Mouse (Mus musculus): ENCODE data around the gene Adcy1. TPM values are rescaled to one million over a fixed set of nuclear protein-coding genes. Genes with fewer than 3 reads are reported as not detected.
"Not testable (repeated sequence)": the region's sequence is repeated elsewhere in the genome, so short reads cannot be mapped to it uniquely, and the experiment has no call there.

Gene Adcy1
- polyA plus RNA-seq, 1 experiment from 2014 or later = 17.2 TPM

DNA sequence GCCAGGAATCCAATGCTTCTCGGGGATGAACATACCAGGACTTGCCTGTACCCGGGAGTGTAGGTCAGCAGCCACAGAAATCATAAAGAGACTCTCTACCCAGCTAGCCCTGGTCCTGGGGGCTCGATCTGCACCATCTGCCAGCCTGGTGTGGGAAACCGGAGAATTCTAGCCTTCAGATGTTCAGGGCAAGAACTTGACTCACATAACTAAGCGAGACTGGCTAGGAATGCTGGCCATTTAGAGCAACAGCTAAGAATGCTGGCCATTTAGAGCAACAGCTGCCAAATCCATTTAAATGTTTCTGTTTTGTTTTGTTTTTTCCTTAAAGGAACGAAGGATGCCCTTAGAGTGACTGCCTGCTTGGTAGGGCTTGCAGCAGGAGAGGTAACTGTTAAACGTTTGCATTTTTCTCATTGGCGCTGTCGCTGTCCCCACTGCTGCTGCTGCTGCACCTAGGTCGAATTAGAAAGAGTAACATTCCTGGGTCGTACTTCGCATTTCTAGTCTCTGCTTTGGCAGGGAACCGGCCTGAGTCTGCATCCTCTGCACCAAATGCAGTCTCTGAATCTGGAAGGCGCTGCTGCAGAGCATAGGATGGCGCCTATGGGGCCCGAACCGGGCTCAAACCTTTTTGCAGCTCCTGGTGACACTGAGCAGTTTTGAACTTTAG, 149.0 kb downstream of the Adcy1 start:
- peak overlapping the region; percentile 80 for H3K4me3 ChIP-seq (replicated peaks; ENCODE audit: low read length)
- H3K9ac ChIP-seq = peak overlapping the region; percentile 91
- no peaks in the 10 kb centered on the region for H3K9me3 ChIP-seq (ENCODE audit: control insufficient read depth, low read length)
- WGBS = 20% methylated on average over 17 of the region's 17 CpGs
- H3K27ac ChIP-seq = no peak overlapping the region
- H3K36me3 ChIP-seq (replicated peaks; ENCODE audit: control insufficient read depth, insufficient read depth) = no peaks in the 10 kb centered on the region
- ATAC-seq (ENCODE audit: low FRiP score) (no peak), DNase-seq (ENCODE audit: low spot score) (no peak)
- H3K4me1 ChIP-seq (replicated peaks; ENCODE audit: control insufficient read depth, insufficient read depth, low read length) = peaks cover 31% of the 10 kb centered on the region
- H3K27me3 ChIP-seq (ENCODE audit: control insufficient read depth, insufficient read depth, low read length) = peaks cover 34% of the 10 kb centered on the region
- H3K4me2 ChIP-seq (replicated peaks) = peak overlapping the region; percentile 94

DNA sequence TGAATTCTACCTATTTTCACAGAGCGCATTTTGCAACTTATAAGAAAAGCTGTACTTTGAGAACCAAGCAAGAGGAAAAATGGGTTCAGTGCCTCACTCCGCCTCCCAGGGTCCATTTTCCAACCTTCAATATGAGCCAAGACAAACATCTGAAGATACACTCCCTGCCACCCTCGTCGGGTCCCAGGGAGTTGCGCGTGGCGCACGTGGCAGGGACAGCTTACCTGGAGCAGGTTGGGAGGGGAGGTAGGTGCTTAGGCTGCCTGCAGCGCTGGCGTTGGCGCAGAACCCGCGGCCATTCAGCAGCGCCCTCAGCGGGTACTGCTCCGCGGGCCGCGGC, 149.8 kb downstream of the Adcy1 start:
- WGBS = 3% methylated on average over 19 of the region's 19 CpGs
- H3K4me3 ChIP-seq (replicated peaks; ENCODE audit: low read length) = peak overlapping the region; percentile 80

DNA sequence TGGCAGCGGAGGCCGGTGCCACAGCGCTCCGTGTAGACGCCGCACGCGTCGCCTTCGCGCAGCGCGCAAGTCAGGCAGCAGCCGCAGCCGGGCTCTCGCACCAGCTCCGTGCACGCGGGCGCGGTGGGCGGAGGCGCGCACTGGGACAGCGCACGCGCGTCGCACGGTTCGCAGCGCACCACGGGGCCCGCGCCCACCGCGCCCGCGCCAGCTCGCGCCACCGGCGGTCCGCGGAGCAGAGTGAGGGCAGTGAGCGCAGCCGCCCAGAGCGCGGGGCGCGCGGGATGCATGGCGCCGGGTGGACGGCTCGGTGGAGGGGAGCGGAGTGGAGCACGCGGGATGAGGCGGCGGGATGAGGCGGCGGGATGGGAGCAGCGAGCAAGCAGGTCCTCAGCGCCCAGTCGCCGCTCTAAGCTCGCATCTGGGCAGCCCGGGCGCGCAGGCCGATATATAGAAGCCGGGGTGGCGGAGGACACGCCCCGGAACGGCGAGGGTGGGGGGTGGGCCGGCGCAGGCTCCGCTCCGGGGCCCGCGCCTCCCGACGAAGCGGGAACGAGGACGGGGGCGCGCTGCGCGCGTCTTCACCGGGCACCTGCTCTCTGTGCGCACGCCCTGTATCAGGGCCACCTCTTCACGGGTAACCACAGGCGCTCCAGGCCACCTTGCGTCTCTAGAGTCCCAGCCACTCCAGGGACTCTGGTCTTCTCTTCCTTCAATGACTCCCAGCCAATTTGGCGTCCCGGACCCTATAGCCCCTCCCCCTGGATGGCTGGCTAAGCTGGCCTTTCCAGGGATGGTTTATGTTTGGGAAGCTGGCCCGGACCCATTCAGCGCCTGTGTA, 150.4 kb downstream of the Adcy1 start, which contains the start of gene Igfbp3:
TSS of gene Igfbp3 (minus strand) at position 423 of the 841 bp plus-strand sequence.
- ATAC-seq (ENCODE audit: low FRiP score) (peak; percentile 91), DNase-seq (ENCODE audit: low spot score) (peak; percentile 89)
- H3K36me3 ChIP-seq (replicated peaks; ENCODE audit: control insufficient read depth, insufficient read depth) = no peaks in the 10 kb centered on the region
- H3K9ac ChIP-seq = peak within 1 kb of the TSS; percentile 91
- H3K27me3 ChIP-seq (ENCODE audit: control insufficient read depth, insufficient read depth, low read length) = peaks cover 34% of the 10 kb centered on the region
- H3K4me3 ChIP-seq (replicated peaks; ENCODE audit: low read length) = peak within 1 kb of the TSS; percentile 80
- peak within 1 kb of the TSS; percentile 89 for H3K27ac ChIP-seq
- H3K9me3 ChIP-seq (ENCODE audit: control insufficient read depth, low read length) = no peaks in the 10 kb centered on the region
- peak within 1 kb of the TSS; percentile 94 for H3K4me2 ChIP-seq (replicated peaks)
- H3K4me1 ChIP-seq (replicated peaks; ENCODE audit: control insufficient read depth, insufficient read depth, low read length) = peaks cover 31% of the 10 kb centered on the region
- whole genome bisulfite sequencing = under 1% methylated on average over 73 of the region's 104 CpGs

More for the DNA sequence above, 149.8 kb downstream of the Adcy1 start:
- Histone ChIP-seq H3K27me3 (ENCODE audit: control insufficient read depth, insufficient read depth, low read length) (peaks cover 34% of the 10 kb centered on the region), H3K4me1 (replicated peaks; ENCODE audit: control insufficient read depth, insufficient read depth, low read length) (peaks cover 31% of the 10 kb centered on the region), H3K36me3 (replicated peaks; ENCODE audit: control insufficient read depth, insufficient read depth) (no peaks in the 10 kb centered on the region), H3K9me3 (ENCODE audit: control insufficient read depth, low read length) (no peaks in the 10 kb centered on the region), H3K4me2 (replicated peaks) (peak overlapping the region; percentile 94), H3K9ac (peak overlapping the region; percentile 91), H3K27ac (peak overlapping the region; percentile 89; the same call in 1 of the 2 replicates)
- ATAC-seq (ENCODE audit: low FRiP score) (no peak), DNase-seq (ENCODE audit: low spot score) (no peak)

DNA sequence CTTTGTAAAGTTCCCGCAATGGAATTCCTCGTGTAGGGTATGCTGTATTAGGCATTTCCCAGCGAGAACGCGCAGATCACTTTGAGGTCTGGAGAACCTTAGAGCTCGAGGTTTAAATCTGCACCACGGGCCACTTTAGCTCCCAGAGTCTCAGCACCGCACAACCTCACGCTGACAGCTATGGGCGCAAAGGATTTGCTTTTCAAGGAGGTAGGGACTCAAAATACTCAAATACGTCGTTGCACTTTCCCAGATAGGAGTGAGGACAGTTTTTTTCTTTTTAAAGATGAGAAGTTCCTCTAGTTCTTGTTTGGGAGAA, 151.0 kb downstream of the Adcy1 start:
- no peaks in the 10 kb centered on the region for H3K36me3 ChIP-seq (replicated peaks; ENCODE audit: control insufficient read depth, insufficient read depth)
- H3K27ac ChIP-seq = peak overlapping the region; percentile 89; the same call in 1 of the 2 replicates
- H3K9me3 ChIP-seq (ENCODE audit: control insufficient read depth, low read length) = no peaks in the 10 kb centered on the region
- under 1% methylated on average over 12 of the region's 12 CpGs for WGBS
- peak overlapping the region; percentile 91 for H3K9ac ChIP-seq
- no peak for ATAC-seq (ENCODE audit: low FRiP score)
- H3K27me3 ChIP-seq (ENCODE audit: control insufficient read depth, insufficient read depth, low read length) = peaks cover 34% of the 10 kb centered on the region
- H3K4me2 ChIP-seq (replicated peaks) = peak overlapping the region; percentile 94
- no peak for DNase-seq (ENCODE audit: low spot score)
- peak overlapping the region; percentile 80 for H3K4me3 ChIP-seq (replicated peaks; ENCODE audit: low read length)
- peaks cover 31% of the 10 kb centered on the region for H3K4me1 ChIP-seq (replicated peaks; ENCODE audit: control insufficient read depth, insufficient read depth, low read length)

DNA sequence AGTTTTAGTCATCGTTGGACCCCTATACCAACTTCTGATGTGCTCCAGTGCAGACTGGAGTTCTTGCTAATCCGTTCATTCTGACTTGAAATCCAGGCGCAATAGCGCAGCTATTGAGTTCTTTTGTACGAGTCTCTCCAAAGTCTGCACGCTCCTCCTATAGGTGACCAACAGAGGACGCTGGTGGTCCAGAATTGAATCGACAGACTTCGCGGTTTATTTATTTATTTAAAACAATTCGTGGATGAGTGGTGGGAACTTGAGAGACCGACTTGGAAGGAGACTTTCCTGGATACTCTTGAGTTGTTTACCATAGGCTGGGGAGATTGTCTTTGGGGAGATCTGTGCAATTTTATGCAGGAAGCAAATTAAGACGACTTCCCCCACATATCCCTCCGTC, 151.5 kb downstream of the Adcy1 start:
- Histone ChIP-seq H3K27me3 (ENCODE audit: control insufficient read depth, insufficient read depth, low read length) (peaks cover 34% of the 10 kb centered on the region), H3K9ac (no peak overlapping the region), H3K27ac (no peak overlapping the region), H3K4me1 (replicated peaks; ENCODE audit: control insufficient read depth, insufficient read depth, low read length) (peaks cover 31% of the 10 kb centered on the region), H3K36me3 (replicated peaks; ENCODE audit: control insufficient read depth, insufficient read depth) (no peaks in the 10 kb centered on the region), H3K4me3 (replicated peaks; ENCODE audit: low read length) (peak overlapping the region; percentile 80; the same call in 1 of the 2 replicates), H3K4me2 (replicated peaks) (peak overlapping the region; percentile 94), H3K9me3 (ENCODE audit: control insufficient read depth, low read length) (no peaks in the 10 kb centered on the region)
- peak; percentile 4; the same call in 1 of the 2 replicates for ATAC-seq (ENCODE audit: low FRiP score)
- 8% methylated on average over 14 of the region's 14 CpGs for WGBS
- peak; percentile 88 for DNase-seq (ENCODE audit: low spot score)

DNA sequence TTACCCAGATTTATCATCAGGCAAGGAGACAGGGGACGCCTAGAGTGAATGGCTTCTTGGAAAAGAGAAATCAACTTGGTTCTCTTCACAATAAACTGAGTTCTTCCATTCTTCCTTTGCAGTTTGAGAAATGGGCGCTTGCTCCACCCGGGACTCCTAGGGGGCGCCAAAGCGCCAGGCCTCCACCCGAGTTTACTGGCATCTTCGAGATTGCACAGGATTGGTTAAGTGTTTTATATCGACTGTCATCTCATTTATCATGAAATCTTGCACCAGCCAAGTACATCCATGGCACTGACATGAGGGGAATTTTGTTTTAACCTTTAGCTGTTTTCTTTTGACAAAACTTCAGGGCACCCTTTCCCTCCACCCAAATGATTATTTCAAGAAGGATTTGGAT, 152.4 kb downstream of the Adcy1 start:
- no peaks in the 10 kb centered on the region for H3K36me3 ChIP-seq (replicated peaks; ENCODE audit: control insufficient read depth, insufficient read depth)
- H3K4me3 ChIP-seq (replicated peaks; ENCODE audit: low read length) = no peak overlapping the region
- H3K4me1 ChIP-seq (replicated peaks; ENCODE audit: control insufficient read depth, insufficient read depth, low read length) = peaks cover 27% of the 10 kb centered on the region
- ATAC-seq (ENCODE audit: low FRiP score) (no peak), DNase-seq (ENCODE audit: low spot score) (peak; percentile 78)
- no peak overlapping the region for H3K4me2 ChIP-seq (replicated peaks)
- H3K27ac ChIP-seq = no peak overlapping the region
- H3K9me3 ChIP-seq (ENCODE audit: control insufficient read depth, low read length) = no peaks in the 10 kb centered on the region
- H3K27me3 ChIP-seq (ENCODE audit: control insufficient read depth, insufficient read depth, low read length) = peaks cover 32% of the 10 kb centered on the region
- no peak overlapping the region for H3K9ac ChIP-seq
- 10% methylated on average over 8 of the region's 8 CpGs for WGBS

DNA sequence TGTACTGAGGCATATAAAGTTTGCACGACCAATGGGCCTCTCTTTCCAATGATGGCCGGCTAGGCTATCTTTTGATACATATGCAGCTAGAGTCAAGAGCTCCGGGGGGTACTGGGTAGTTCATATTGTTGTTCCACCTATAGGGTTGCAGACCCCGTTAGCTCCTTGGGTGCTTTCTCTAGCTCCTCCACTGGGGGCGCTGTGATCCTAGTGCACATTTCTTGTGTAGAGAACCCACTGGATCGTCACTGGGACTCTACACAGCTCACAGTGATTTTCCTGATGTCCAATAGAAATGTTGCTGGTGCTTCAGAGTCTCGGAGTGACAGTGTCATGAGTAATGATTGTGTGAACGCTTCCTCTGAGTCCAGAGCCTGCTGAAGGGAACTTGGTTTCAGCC, 158.5 kb downstream of the Adcy1 start:
- H3K4me1 ChIP-seq (replicated peaks; ENCODE audit: control insufficient read depth, insufficient read depth, low read length); H3K27me3 ChIP-seq (ENCODE audit: control insufficient read depth, insufficient read depth, low read length); H3K4me3 ChIP-seq (replicated peaks; ENCODE audit: low read length); H3K9me3 ChIP-seq (ENCODE audit: control insufficient read depth, low read length); ATAC-seq (ENCODE audit: low FRiP score); DNase-seq (ENCODE audit: low spot score); H3K27ac ChIP-seq; H3K36me3 ChIP-seq (replicated peaks; ENCODE audit: control insufficient read depth, insufficient read depth); H3K4me2 ChIP-seq (replicated peaks); H3K9ac ChIP-seq: not testable (repeated sequence)
- WGBS = 79% methylated on average over 8 of the region's 8 CpGs

DNA sequence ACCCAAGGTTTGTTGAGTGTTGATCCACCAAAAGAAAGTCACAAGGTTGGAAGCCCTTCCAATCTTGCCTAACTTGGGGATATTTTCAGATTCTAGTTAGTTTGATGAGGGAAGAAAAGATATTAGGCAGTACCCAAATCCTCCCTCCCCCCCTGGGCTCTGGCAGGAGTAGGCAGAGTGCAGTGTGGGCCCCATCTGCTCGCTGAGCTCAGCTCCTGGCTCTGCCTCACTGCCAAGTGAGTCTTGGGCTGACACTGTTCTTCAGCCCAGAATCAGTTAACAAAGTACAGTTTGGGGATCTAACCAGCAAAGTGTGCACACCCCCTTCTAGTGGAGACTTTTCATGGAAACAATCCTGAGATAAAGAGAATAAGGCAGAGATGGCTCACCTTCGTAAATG, 162.9 kb downstream of the Adcy1 start:
- Histone ChIP-seq H3K4me3 (replicated peaks; ENCODE audit: low read length) (no peak overlapping the region), H3K27me3 (ENCODE audit: control insufficient read depth, insufficient read depth, low read length) (no peaks in the 10 kb centered on the region), H3K36me3 (replicated peaks; ENCODE audit: control insufficient read depth, insufficient read depth) (no peaks in the 10 kb centered on the region), H3K27ac (no peak overlapping the region), H3K4me2 (replicated peaks) (no peak overlapping the region), H3K9me3 (ENCODE audit: control insufficient read depth, low read length) (no peaks in the 10 kb centered on the region), H3K4me1 (replicated peaks; ENCODE audit: control insufficient read depth, insufficient read depth, low read length) (no peaks in the 10 kb centered on the region), H3K9ac (no peak overlapping the region)
- 74% methylated on average over 2 of the region's 2 CpGs for WGBS
- ATAC-seq (ENCODE audit: low FRiP score) (no peak), DNase-seq (ENCODE audit: low spot score) (no peak)

DNA sequence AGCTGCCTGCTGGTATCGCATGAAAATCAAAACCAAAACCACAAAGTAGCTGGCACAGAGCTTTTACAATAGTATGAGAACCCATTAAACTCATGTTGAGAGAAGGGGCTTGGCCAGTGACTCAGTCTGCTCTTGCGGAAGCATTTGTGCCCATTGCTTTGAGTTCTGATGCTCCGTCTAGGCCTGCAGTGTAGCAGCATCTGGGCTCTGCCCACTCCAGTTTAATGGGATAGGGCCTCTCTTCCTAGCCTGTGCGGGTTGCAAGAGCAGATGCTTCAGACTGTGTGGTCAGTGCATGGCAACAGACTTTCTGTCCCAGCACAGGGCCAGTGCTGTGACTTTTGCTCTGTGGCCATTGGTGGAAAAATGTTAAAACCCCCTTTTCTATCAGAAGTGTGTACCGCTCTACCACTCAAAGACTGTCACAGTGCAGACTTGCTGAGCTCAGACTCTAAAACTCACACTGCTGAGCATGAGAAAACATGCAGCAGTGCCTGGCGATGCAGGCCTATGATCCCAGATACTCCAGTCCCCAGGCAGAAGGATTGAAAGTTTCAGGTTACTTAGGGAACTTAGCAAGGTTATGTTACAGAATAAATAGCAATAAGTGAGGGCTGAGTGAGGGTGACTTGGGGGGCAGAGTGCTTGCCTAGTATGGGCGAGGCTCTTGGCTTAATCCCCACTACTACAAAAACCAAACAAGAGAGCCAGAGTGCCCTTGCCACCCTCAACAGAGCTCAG, 163.7 kb downstream of the Adcy1 start:
- Histone ChIP-seq H3K9ac (no peak overlapping the region), H3K4me1 (replicated peaks; ENCODE audit: control insufficient read depth, insufficient read depth, low read length) (no peaks in the 10 kb centered on the region), H3K9me3 (ENCODE audit: control insufficient read depth, low read length) (no peaks in the 10 kb centered on the region), H3K27me3 (ENCODE audit: control insufficient read depth, insufficient read depth, low read length) (no peaks in the 10 kb centered on the region), H3K36me3 (replicated peaks; ENCODE audit: control insufficient read depth, insufficient read depth) (no peaks in the 10 kb centered on the region), H3K4me2 (replicated peaks) (no peak overlapping the region), H3K4me3 (replicated peaks; ENCODE audit: low read length) (no peak overlapping the region), H3K27ac (no peak overlapping the region)
- WGBS = 88% methylated on average over 7 of the region's 7 CpGs
- DNase-seq (ENCODE audit: low spot score) (no peak), ATAC-seq (ENCODE audit: low FRiP score) (no peak)

All from hindbrain, embryonic 14.5 days (tissue).